Mouse (Mus musculus): ENCODE data around the gene C2cd5.

DNA sequence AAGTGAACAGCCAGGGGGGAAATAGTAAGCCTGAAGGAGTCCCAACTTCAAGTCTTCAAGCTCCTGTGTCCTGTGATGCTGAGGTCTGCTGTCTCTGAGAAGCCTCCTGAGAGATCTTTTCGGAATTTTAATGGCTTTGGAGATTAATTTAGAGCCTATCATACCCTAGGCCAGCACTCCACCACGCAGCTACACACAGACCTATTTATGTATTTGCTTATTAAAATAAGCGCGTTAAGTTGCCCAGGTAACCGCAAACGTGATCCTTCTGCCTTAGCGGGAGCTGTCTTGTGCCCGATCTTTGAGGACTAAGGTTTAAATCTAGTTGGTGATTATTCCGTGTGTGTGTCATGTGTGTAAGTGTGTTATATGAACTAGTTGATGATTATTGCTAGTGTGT lies 43.4 kb upstream of the C2cd5 start:
- TF ChIP-seq CTCF (IDR thresholded peaks at IDR 0.05; ENCODE audit: low read depth, low read length), result no peak
- TF ChIP-seq GATA1 (IDR thresholded peaks at IDR 0.05; ENCODE audit: borderline replicate concordance, low read length), result no peak
- no peak for TF ChIP-seq GATA2 (IDR thresholded peaks at IDR 0.05; ENCODE audit: borderline replicate concordance, low read depth, low read length)
- TF ChIP-seq TAL1 (conservative IDR thresholded peaks at IDR 0.05; ENCODE audit: low read depth, low read length), result no peak
- no peak for TF ChIP-seq POLR2AphosphoS5 (IDR thresholded peaks at IDR 0.05; ENCODE audit: insufficient replicate concordance, low read depth, low read length)
